Mouse (Mus musculus): Measurements from ENCODE around the gene Klhl25.

DNA sequence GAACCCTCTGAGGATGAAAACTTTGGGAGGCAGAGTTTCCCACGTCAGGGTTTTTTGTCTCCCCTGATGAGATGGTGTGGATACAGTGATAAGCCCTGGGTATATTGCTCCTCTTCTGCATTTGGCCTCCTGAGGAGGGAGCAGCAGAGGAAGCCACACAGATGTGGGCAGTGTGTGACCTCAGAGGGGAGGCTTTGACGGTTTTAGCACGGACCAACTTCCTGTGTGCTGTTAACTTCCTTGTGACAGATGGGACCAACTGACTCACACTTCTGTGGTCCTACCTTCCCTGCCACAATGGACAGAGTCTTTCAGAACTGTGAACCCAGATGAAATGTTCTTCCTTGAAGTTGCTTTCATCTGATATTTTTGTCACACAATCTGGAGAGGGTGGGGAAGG lies 44.6 kb downstream of the Klhl25 start:
- TF ChIP-seq CTCF (IDR thresholded peaks at IDR 0.05; ENCODE audit: low read depth): no peak
- no peak for TF ChIP-seq EP300 (optimal IDR thresholded peaks at IDR 0.05)
